Mouse (Mus musculus) olfactory bulb, adult 2 months (tissue): ENCODE measurements around the gene Pqbp1. TPM values are rescaled to one million over a fixed set of nuclear protein-coding genes. Genes with fewer than 3 reads are reported as not detected.
"Not testable (repeated sequence)": the region's sequence is repeated elsewhere in the genome, so short reads cannot be mapped to it uniquely, and the experiment has no call there.

Source experiments
- H3K27ac ChIP-seq: fragments of 200-500 bp; 2 replicates; pipeline ENCODE4 v1.5.1; 2012; ENCODE audit warnings: low read depth, low read length; ENCODE audit not compliant: insufficient read depth
- H3K4me1 ChIP-seq: fragments of 200-500 bp; 2 replicates; pipeline ENCODE4 v1.6.1; 2012; ENCODE audit warnings: low read length; ENCODE audit not compliant: control insufficient read depth, insufficient read depth
- H3K4me3 ChIP-seq: fragments of 200-500 bp; 2 replicates; pipeline ENCODE4 v1.5.1; 2012; ENCODE audit warnings: mild to moderate bottlenecking, low read depth, low read length, moderate library complexity; ENCODE audit not compliant: insufficient read depth
- CTCF ChIP-seq: fragments of 200-500 bp; IDR thresholded peaks from 2 replicates; pipeline ENCODE4 v1.5.1; 2012; ENCODE audit warnings: low read depth, mild to moderate bottlenecking, low read length, moderate library complexity; ENCODE audit not compliant: insufficient read depth
- POLR2A ChIP-seq: fragments of 200-500 bp; IDR thresholded peaks from 2 replicates; pipeline ENCODE4 v1.6.1; 2012; ENCODE audit warnings: mild to moderate bottlenecking, low read depth, low read length, moderate library complexity; ENCODE audit not compliant: insufficient read depth
- WGBS: fragments of 180-500 bp; shearing (Covaris S2); methylation state at CpG from one replicate; pipeline ENCODE4 v1.1.7; 2018; 5-methylcytosine and 5-hydroxymethylcytosine counted together
- polyA plus RNA-seq: library from polyadenylated mRNA; stranded (reverse); fragments of >200 nt; gene quantifications from 2 replicates; pipeline ENCODE4 v1.2.4, GENCODE M21; 2012; ENCODE audit warnings: low replicate concordance; ENCODE audit not compliant: missing spikeins, insufficient read depth, insufficient read length

The Pqbp1 gene
- polyA plus RNA-seq, 1 experiment, result not detected

- TF ChIP-seq POLR2A (no peak), CTCF (no peak)
- Histone ChIP-seq H3K4me1 (peaks cover 13% of the 10 kb centered on the region; the same call in 1 of the 2 replicates), H3K4me3 (peak overlapping the region; percentile 44), H3K27ac (no peak overlapping the region)
- 18% methylated on average over 48 of the region's 48 CpGs for WGBS
These were observed 23.0 kb upstream of the Pqbp1 start for GRCm38 (mm10) chrX:7922032-7922431.

DNA sequence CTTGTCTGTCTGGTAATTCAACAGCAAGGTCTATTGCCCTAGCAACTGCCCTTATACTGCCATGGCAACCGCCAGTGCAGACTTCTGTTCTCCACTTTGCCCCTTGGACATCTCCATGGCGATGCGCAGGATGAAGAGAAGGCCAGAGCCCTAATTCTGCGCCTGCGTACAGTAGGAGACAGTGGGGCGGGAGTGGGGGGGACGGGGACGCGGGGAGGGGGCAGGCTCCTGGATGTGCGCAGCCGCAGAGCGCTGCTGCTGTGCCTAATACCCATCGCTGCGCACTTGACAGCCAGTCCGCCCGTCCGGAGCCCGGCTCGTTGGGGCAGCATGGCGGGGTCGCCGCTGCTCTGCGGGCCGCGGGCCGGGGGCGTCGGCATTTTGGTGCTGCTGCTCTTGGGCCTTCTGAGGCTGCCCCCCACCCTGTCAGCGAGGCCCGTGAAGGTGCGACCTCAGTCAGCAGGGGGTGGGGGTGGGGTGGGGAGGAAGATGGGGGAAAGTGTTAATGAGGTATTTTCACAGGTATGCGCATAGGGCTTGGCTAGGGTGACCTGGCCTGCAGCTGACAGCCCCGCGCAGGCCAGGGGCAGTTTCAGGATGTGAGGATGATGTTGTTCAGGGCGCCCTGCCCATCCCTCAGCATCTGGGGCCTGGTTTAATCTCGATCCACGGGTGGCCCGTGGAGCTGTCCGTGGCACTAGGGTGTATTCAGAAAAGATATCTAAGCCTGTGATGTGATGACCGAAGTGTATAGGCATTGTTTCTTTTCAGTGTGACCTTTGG lies 20.7 kb upstream of the Pqbp1 start, which contains the start of gene Pcsk1n:
Gene Pcsk1n, plus strand, starts transcription at position 222 of the 783 bp plus-strand sequence.
- Histone ChIP-seq H3K4me3 (peak within 1 kb of the TSS; percentile 66), H3K27ac (peak within 1 kb of the TSS; percentile 82), H3K4me1 (peaks cover 13% of the 10 kb centered on the region; the same call in 1 of the 2 replicates)
- WGBS, result 19% methylated on average over 35 of the region's 40 CpGs
- peak; percentile 49; the same call in 1 of the 2 replicates for TF ChIP-seq POLR2A
- TF ChIP-seq CTCF, result no peak

DNA sequence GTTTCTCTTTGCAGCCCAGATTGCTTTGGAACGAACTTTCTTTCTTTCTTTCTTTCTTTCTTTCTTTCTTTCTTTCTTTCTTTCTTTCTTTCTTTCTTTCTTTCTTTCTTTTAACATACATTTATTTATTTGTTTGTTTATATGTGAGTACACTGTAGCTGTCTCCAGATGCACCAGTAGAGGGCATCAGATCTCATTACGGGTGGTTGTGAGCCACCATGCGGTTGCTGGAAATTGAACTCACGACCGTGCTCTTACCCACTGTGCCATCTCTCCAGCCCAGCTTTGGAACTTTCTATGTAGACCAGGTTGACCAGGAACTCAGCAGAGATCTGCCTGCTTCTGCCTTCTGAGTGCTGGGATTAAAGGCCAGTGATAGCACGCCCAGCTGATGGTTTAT lies 18.9 kb upstream of the Pqbp1 start:
- peaks cover 12% of the 10 kb centered on the region; the same call in 1 of the 2 replicates for H3K4me1 ChIP-seq
- H3K27ac ChIP-seq, H3K4me3 ChIP-seq: not testable (repeated sequence)
- WGBS, result 77% methylated on average over 6 of the region's 6 CpGs

- not testable (repeated sequence) for H3K4me3 ChIP-seq, H3K4me1 ChIP-seq, H3K27ac ChIP-seq
- WGBS, result 31% methylated on average over 3 of the region's 3 CpGs
These were observed 16.6 kb upstream of the Pqbp1 start for GRCm38 (mm10) chrX:7915669-7916068.

DNA sequence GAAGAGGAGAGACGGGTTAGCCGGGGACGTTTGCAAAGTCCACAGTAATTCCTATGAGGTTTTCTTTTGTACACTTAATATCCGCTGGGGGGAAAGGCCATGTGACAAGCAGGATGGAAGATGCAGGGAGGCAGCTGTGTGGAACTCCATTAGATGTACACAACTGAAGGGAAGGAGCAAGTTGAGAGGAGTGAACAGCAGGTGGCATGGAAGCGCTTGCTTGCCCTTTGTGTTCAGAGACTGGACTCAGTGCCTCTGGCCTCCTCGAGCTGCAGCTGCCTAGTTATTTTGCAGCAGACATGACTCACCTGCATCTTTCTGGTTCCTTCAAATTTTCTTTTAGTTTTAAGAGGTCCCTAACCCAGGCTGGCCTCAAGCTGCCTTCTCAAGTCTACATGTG lies 11.4 kb upstream of the Pqbp1 start:
- peaks cover 3% of the 10 kb centered on the region; the same call in 1 of the 2 replicates for H3K4me1 ChIP-seq
- TF ChIP-seq CTCF (no peak), POLR2A (no peak)
- WGBS, result 43% methylated on average over 6 of the region's 6 CpGs
- H3K4me3 ChIP-seq, result no peak overlapping the region
- no peak overlapping the region for H3K27ac ChIP-seq

- WGBS, result 95% methylated on average over 4 of the region's 4 CpGs
- H3K4me1 ChIP-seq, H3K4me3 ChIP-seq, H3K27ac ChIP-seq: not testable (repeated sequence)
These were observed 10.2 kb upstream of the Pqbp1 start, which contains the start of gene Gm10490 for GRCm38 (mm10) chrX:7909242-7909641. Gene Gm10490, plus strand, starts transcription at chrX:7909542.

DNA sequence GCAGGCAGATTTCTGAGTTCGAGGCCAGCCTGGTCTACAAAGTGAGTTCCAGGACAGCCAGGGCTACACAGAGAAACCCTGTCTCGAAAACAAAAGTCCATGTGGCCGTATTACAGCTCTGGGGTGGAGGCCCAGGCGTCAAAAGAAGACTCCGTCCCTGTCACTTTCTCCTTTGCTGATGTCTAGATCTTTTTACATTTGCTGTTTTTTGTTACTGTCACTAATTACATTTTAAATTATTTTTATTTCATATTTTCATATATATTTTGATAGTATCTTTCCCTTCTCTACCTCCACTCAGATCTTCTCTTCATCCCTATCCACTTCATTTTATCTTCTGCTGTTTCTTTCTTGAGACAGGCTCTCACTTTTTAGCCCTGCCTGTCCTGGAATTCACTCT lies 8.7 kb upstream of the Pqbp1 start, which contains the start of gene Gm10491:
Gene Gm10491, minus strand, starts transcription at position 101 of the 400 bp plus-strand sequence.
- Histone ChIP-seq H3K4me1 (peaks cover 3% of the 10 kb centered on the region; the same call in 1 of the 2 replicates), H3K27ac (no peak within 1 kb of the TSS), H3K4me3 (no peak within 1 kb of the TSS)
- WGBS, result 86% methylated on average over 5 of the region's 5 CpGs
- TF ChIP-seq CTCF, result no peak

- no peak overlapping the region for H3K4me3 ChIP-seq
- WGBS, result 90% methylated on average over 5 of the region's 5 CpGs
- TF ChIP-seq CTCF (no peak), POLR2A (no peak)
- H3K4me1 ChIP-seq, result no peaks in the 10 kb centered on the region
- no peak overlapping the region for H3K27ac ChIP-seq
These were observed 5.4 kb upstream of the Pqbp1 start for GRCm38 (mm10) chrX:7904441-7904840.

DNA sequence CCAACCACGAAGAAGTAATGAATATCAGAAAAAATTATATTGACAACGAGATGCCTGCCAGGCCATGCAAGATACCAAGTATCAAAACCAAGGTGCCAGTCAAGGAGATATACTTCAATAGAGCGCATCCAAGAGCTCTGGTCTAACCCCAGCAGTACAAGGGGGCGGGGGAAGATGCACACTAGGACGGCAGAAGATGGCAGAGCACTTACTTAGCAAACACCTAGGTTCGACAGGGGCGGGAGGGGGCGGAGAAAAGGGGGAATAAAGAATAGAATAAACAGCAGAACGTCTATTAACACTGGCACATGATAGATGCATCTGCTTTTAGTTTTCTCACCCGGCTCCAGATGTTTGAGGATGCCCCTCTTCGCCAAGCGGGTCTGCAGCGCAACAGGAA lies 858 bp downstream of the Pqbp1 start:
- TF ChIP-seq POLR2A (no peak), CTCF (no peak)
- WGBS, result 26% methylated on average over 13 of the region's 13 CpGs
- Histone ChIP-seq H3K27ac (peak overlapping the region; percentile 98), H3K4me3 (peak overlapping the region; percentile 65), H3K4me1 (no peaks in the 10 kb centered on the region; the same call in 1 of the 2 replicates)
